In the genomic region with DNA sequence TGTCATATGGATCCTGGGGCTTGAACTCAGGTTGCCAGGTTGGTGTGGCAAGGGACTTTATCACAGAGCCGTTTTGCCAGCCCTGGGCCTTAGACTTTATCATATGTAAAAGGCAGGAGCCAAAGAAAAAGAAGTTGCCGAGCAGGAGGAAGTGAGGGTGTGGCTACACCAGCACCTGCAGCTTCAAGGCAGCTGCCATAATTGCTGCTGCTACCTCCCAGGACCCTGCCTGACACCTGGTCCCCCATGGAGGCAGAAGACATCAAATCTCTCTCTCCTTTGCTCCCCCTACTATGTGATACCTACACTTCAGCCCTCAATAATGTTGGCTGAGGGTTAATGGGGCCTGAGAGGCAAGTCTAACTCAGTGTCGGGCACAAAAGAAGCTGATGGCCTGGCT, we compare ENCODE assay signal across 9 mouse cellular contexts. TPM values are rescaled to one million over a fixed set of nuclear protein-coding genes. Genes with fewer than 3 reads are reported as not detected.
DNase-seq lines count a peak whose midpoint lies in the region; TF ChIP-seq lines count a peak whose summit lies in the region.
"Had no signal": no experiment of that assay in that cellular context is flagged by ENCODE, and none has a peak within 500 bp of the region (broad histone marks: within the 10 kb centered on the region; RNA-seq: fewer than 3 reads in every experiment).

No protein-coding gene starts in this region.

- H3K27me3 ChIP-seq in heart, embryonic 10.5 days (ENCODE audit: insufficient read depth, poor library complexity, severe bottlenecking), result no peaks in the 10 kb centered on the region
- H3K27me3 ChIP-seq in spleen, adult 2 months (ENCODE audit: control insufficient read depth, insufficient read depth, low read length), result no peaks in the 10 kb centered on the region
- H3K27me3 ChIP-seq: forebrain, embryonic 12.5 days had no signal

- no peak for DNase-seq in heart, embryonic 10.5 days (ENCODE audit: low spot score)
- no peak for DNase-seq in heart, postnatal 14 days
- DNase-seq in spleen, adult 2 months (ENCODE audit: low read depth in 1 of 2, low spot score in 2 of 2), result peak in 1 of 2 experiments; percentile 22
- no peak for DNase-seq in spleen, postnatal 14 days (ENCODE audit: low spot score in 2 of 2)
- DNase-seq in thymus, postnatal 25 days, result peak; percentile 79
- no peak for DNase-seq in c-Kit-positive CD71-positive TER-119-positive erythroid progenitor cells, embryonic 14.5 days (ENCODE audit: low spot score)
- DNase-seq in right cerebral cortex, postnatal 10 days (ENCODE audit: low spot score in 2 of 2), result no peak

- peaks cover 48% of the 10 kb centered on the region for H3K4me1 ChIP-seq in heart, embryonic 10.5 days
- peaks cover 17% of the 10 kb centered on the region; the same call in 1 of the 2 replicates for H3K4me1 ChIP-seq in spleen, adult 2 months (ENCODE audit: control insufficient read depth, insufficient read depth, insufficient read length)

- TF ChIP-seq CTCF in spleen, adult 2 months (IDR thresholded peaks at IDR 0.05; ENCODE audit: extremely low read depth, insufficient read depth, insufficient read length, insufficient replicate concordance), result no peak

- peak overlapping the region; percentile 81 for H3K27ac ChIP-seq in heart, embryonic 10.5 days
- H3K27ac ChIP-seq in spleen, adult 2 months (ENCODE audit: insufficient read depth, low read length), result peak overlapping the region; percentile 83
- peak overlapping the region; percentile 68 for H3K27ac ChIP-seq in macrophage
- H3K27ac ChIP-seq: forebrain, embryonic 12.5 days had no signal

- no peaks in the 10 kb centered on the region for H3K9me3 ChIP-seq in heart, embryonic 10.5 days
- H3K9me3 ChIP-seq: forebrain, embryonic 12.5 days had no signal

- intact Hi-C loops in heart, postnatal 14 days (cut with DNase I), result no loop called here

- TF ChIP-seq POLR2A in spleen, adult 2 months (IDR thresholded peaks at IDR 0.05; ENCODE audit: low read depth, low read length), result no peak

- peaks cover 100% of the 10 kb centered on the region for H3K79me2 ChIP-seq in macrophage (ENCODE audit: inconsistent target)

- 45% methylated on average over 3 of the region's 3 CpGs for WGBS in heart, embryonic 10.5 days
- WGBS in spleen, adult 2 months, result 12% methylated on average over 3 of the region's 3 CpGs
- WGBS in macrophage (ENCODE audit: missing documents), result 24% methylated on average over 3 of the region's 3 CpGs

- peaks cover 12% of the 10 kb centered on the region; the same call in 1 of the 2 replicates for H3K36me3 ChIP-seq in heart, embryonic 10.5 days
- no peaks in the 10 kb centered on the region for H3K36me3 ChIP-seq in spleen, adult 2 months (ENCODE audit: control insufficient read depth, insufficient read depth, low read length)
- peaks cover 10% of the 10 kb centered on the region; the same call in 1 of the 2 replicates for H3K36me3 ChIP-seq in macrophage (ENCODE audit: inconsistent target)
- H3K36me3 ChIP-seq: forebrain, embryonic 12.5 days had no signal

- H3K4me3 ChIP-seq in heart, embryonic 10.5 days, result no peak overlapping the region
- no peak overlapping the region for H3K4me3 ChIP-seq in spleen, adult 2 months (ENCODE audit: extremely low read depth, insufficient read depth, insufficient read length)
- no peak overlapping the region for H3K4me3 ChIP-seq in macrophage (ENCODE audit: inconsistent target)
- H3K4me3 ChIP-seq: forebrain, embryonic 12.5 days had no signal

RNA-seq across cellular contexts. Expression of a gene that starts 6.1 kb away (rescaled TPM):
- polyA plus RNA-seq in heart, embryonic 10.5 days (2016; fragmentation: Nextera tagmentation; extraction: Ambion mirVana), result 0.20 and 0.38 TPM in 2 replicates
- total RNA-seq in heart, postnatal 14 days (2021), result 1 to 10 TPM in 1 of 2 experiments, under 1 TPM in 1; 1.00 to 2.0 TPM
- polyA plus RNA-seq in spleen, adult 2 months (2012; rRNA removed), result not detected in 2 replicates
- 100 to 1,000 TPM in 4 of 26 experiments, 10 to 100 TPM in 20, 1 to 10 TPM in 2; 3.8 to 122 (median 24.0) TPM for total RNA-seq in macrophage (2018; cell fraction: chromatin; rRNA removed)
- total RNA-seq in macrophage (2018; cell fraction: cytosol; rRNA removed), result 1 to 10 TPM in 12 of 26 experiments, under 1 TPM in 14; 0.46 to 4.1 (median 0.82) TPM
- 10 to 100 TPM in 16 of 26 experiments, 1 to 10 TPM in 9, under 1 TPM in 1; 0.83 to 49.9 (median 10.9) TPM for total RNA-seq in macrophage (2018; cell fraction: nucleus; rRNA removed)
- 0.68 to 2.2 TPM (median 0.90 TPM) in 3 replicates for polyA plus RNA-seq in macrophage (2018)

RNA-seq across cellular contexts. Expression of a gene that starts 7.1 kb away (rescaled TPM):
- polyA plus RNA-seq in heart, embryonic 10.5 days (2016; fragmentation: Nextera tagmentation; extraction: Ambion mirVana), result 37.4 and 39.2 TPM in 2 replicates
- 100 to 1,000 TPM; 150 to 168 TPM for total RNA-seq in heart, postnatal 14 days (2021)
- polyA plus RNA-seq in spleen, adult 2 months (2012; rRNA removed), result 68.1 and 75.1 TPM in 2 replicates
- 100 to 1,000 TPM in 1 of 26 experiments, 10 to 100 TPM in 19, 1 to 10 TPM in 6; 7.1 to 110 (median 19.3) TPM for total RNA-seq in macrophage (2018; cell fraction: chromatin; rRNA removed)
- 100 to 1,000 TPM; 167 to 475 (median 292) TPM for total RNA-seq in macrophage (2018; cell fraction: cytosol; rRNA removed)
- total RNA-seq in macrophage (2018; cell fraction: nucleus; rRNA removed), result 100 to 1,000 TPM in 21 of 26 experiments, 10 to 100 TPM in 5; 47.6 to 312 (median 149) TPM
- polyA plus RNA-seq in macrophage (2018), result 330 to 662 TPM (median 385 TPM) in 3 replicates

RNA-seq across cellular contexts. Expression of a gene that starts 53.5 kb away (rescaled TPM):
- 5.1 and 6.2 TPM in 2 replicates for polyA plus RNA-seq in heart, embryonic 10.5 days (2016; fragmentation: Nextera tagmentation; extraction: Ambion mirVana)
- total RNA-seq in heart, postnatal 14 days (2021), result 10 to 100 TPM; 21.2 to 24.1 TPM
- polyA plus RNA-seq in spleen, adult 2 months (2012; rRNA removed), result 253 and 254 TPM in 2 replicates
- 100 to 1,000 TPM; 127 to 562 (median 307) TPM for total RNA-seq in macrophage (2018; cell fraction: chromatin; rRNA removed)
- 1,000 to 10,000 TPM in 23 of 26 experiments, 100 to 1,000 TPM in 3; 854 to 2,702 (median 1,648) TPM for total RNA-seq in macrophage (2018; cell fraction: cytosol; rRNA removed)
- total RNA-seq in macrophage (2018; cell fraction: nucleus; rRNA removed), result 1,000 to 10,000 TPM in 15 of 26 experiments, 100 to 1,000 TPM in 11; 559 to 2,830 (median 1,334) TPM
- polyA plus RNA-seq in macrophage (2018), result 1,136 to 1,462 TPM (median 1,417 TPM) in 3 replicates

RNA-seq across cellular contexts. Expression of a gene that starts 58.4 kb away (rescaled TPM):
- polyA plus RNA-seq in heart, embryonic 10.5 days (2016; fragmentation: Nextera tagmentation; extraction: Ambion mirVana), result 19.5 and 22.4 TPM in 2 replicates
- 10 to 100 TPM; 14.4 to 15.6 TPM for total RNA-seq in heart, postnatal 14 days (2021)
- polyA plus RNA-seq in spleen, adult 2 months (2012; rRNA removed), result 20.9 and 25.3 TPM in 2 replicates
- 10 to 100 TPM in 25 of 26 experiments, 1 to 10 TPM in 1; 9.5 to 62.3 (median 34.7) TPM for total RNA-seq in macrophage (2018; cell fraction: chromatin; rRNA removed)
- 1 to 10 TPM; 2.0 to 7.8 (median 5.2) TPM for total RNA-seq in macrophage (2018; cell fraction: cytosol; rRNA removed)
- total RNA-seq in macrophage (2018; cell fraction: nucleus; rRNA removed), result 10 to 100 TPM in 18 of 26 experiments, 1 to 10 TPM in 8; 5.9 to 37.0 (median 17.3) TPM
- 4.3 to 7.9 TPM (median 5.4 TPM) in 3 replicates for polyA plus RNA-seq in macrophage (2018)

Comparison
In these comparisons a context has a peak if more than half of its experiments do, and no peak if none do; other contexts are left out.
1. RNA of a gene that starts 53.5 kb away (polyA plus RNA-seq): 1,136 to 1,462 TPM in macrophage and 253 to 254 TPM in spleen, adult 2 months; 5.1 to 6.2 TPM in heart, embryonic 10.5 days; every median in the first group is over 10 times any median in the second.
2. Peak in every context shown above with its lines, with median percentiles within 50 percentile points of each other: H3K27ac ChIP-seq.